Mouse (Mus musculus): ENCODE results near the gene Itgb3. TPM values are rescaled to one million over a fixed set of nuclear protein-coding genes. Genes with fewer than 3 reads are reported as not detected.

Gene Itgb3
- polyA plus RNA-seq, 1 experiment from 2014 or later: 3.7 TPM

DNA sequence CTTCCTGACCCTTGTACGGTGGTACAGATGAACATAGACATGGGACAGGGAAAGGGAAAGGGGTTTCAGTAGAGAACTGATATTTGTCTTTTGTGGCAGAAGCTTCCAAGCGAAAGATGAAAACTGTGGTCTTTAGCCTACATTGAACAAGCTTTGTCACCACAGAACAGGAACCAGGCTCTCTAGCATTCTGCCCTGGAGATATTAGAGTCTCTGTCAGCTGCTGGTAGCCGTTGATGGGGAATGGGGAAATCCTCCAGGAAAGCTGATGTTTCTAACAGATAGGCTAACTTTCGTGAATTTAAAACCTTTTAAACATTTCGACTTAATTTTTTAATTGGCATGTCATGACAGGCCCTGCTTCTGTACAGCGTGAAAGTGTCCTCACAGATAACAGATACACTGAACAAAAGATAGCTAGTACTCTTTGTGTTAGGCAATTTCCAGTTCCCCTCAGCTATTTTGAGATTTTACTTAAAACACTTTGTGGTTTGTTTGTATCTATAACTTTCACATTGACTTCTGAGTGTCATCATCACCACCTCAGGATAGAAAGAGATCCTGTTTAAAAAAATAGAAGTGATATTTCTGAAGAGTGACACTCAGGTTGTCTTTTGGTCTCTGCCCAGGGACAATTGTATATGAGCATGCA lies 1.4 kb downstream of the Itgb3 start:
- Histone ChIP-seq H3K36me3 (no peaks in the 10 kb centered on the region), H3K27me3 (peaks cover 26% of the 10 kb centered on the region), H3K4me1 (peaks cover 10% of the 10 kb centered on the region), H3K9ac (no peak overlapping the region), H3K9me3 (no peaks in the 10 kb centered on the region), H3K27ac (no peak overlapping the region), H3K4me2 (no peak overlapping the region), H3K4me3 (no peak overlapping the region)
- 62% methylated on average over 6 of the region's 6 CpGs for WGBS
- no peak for ATAC-seq (ENCODE audit: insufficient number of reproducible peaks, low FRiP score, low TSS enrichment, low read depth)

DNA sequence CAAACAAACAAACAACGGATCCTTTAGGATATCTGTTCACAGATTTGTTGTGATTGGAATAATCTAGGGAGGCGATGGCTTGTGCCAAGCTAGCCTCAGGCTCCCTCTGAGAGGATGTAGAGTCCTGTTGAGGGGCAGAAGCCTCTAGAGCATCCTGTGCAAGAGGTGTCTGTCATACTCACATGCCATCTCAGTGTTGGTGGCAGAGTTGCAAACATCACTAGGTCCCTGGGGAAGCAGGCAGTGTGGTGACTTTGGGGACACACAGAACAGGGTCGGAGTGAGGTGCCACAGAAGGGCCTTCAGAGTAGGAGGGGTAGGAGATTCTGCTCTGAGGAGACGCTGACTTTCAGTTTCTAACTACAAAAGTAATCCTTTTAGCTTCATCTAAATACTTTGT lies 1.9 kb downstream of the Itgb3 start:
- H3K9ac ChIP-seq: no peak overlapping the region
- H3K27ac ChIP-seq: no peak overlapping the region
- no peak overlapping the region for H3K4me2 ChIP-seq
- H3K4me1 ChIP-seq: peaks cover 10% of the 10 kb centered on the region
- H3K9me3 ChIP-seq: no peaks in the 10 kb centered on the region
- H3K4me3 ChIP-seq: no peak overlapping the region
- ATAC-seq (ENCODE audit: insufficient number of reproducible peaks, low FRiP score, low TSS enrichment, low read depth): no peak
- H3K27me3 ChIP-seq: peaks cover 26% of the 10 kb centered on the region
- H3K36me3 ChIP-seq: no peaks in the 10 kb centered on the region
- 68% methylated on average over 4 of the region's 4 CpGs for WGBS

DNA sequence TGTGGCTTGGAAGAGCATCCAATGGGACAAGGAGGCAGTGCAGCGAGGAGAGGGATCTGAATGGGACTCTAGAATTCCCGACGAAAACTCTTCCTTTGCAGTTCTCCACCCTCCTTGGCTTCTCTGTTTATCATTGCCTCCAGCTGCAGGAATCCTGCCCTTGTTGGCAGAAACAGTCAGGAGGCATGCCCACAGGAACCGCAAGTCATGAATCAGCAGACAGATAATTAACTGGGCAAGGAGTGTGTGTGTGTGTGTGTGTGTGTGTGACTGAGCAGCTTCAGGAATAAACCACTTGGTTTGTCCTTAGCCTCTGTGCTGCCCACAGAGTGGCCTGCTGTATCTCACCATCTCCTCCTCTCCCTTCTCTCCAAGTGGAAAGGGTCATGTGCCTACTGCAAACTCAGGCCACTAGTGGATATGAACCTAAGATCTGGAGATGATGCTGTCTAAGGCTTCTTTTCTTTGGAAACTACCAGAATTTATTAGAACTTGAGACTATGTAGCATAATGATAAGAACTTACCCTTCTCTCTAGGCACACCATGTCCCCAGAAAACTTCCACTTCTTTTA lies 3.9 kb downstream of the Itgb3 start:
- Histone ChIP-seq H3K9me3 (no peaks in the 10 kb centered on the region), H3K27ac (no peak overlapping the region), H3K36me3 (no peaks in the 10 kb centered on the region), H3K9ac (no peak overlapping the region), H3K4me3 (no peak overlapping the region), H3K4me1 (peaks cover 10% of the 10 kb centered on the region), H3K4me2 (no peak overlapping the region), H3K27me3 (peaks cover 26% of the 10 kb centered on the region)
- 37% methylated on average over 4 of the region's 4 CpGs for WGBS
- no peak for ATAC-seq (ENCODE audit: insufficient number of reproducible peaks, low FRiP score, low TSS enrichment, low read depth)

DNA sequence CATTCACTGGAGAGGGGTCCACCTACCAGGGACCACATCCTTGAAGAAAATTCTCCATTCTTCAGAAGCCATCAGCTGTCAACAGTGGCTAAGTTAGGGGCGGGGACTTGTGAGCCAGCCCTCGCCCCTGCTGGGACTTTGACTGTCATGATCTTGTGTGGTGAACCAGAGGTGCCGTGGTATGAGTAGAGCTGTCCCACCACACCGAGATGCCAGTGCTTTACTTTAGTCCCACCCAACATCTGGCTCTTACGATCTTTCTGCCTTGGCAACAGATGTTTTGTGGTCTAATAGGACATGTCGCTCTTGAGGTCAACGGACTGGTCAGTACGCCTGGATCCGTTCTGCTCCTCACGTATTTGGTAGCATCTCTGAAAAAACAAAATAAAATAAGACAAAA lies 5.8 kb downstream of the Itgb3 start:
- Histone ChIP-seq H3K9me3 (no peaks in the 10 kb centered on the region), H3K27ac (no peak overlapping the region), H3K4me3 (no peak overlapping the region), H3K4me2 (no peak overlapping the region), H3K9ac (no peak overlapping the region), H3K27me3 (peaks cover 17% of the 10 kb centered on the region), H3K36me3 (no peaks in the 10 kb centered on the region), H3K4me1 (peaks cover under 1% of the 10 kb centered on the region)
- ATAC-seq (ENCODE audit: insufficient number of reproducible peaks, low FRiP score, low TSS enrichment, low read depth): no peak
- WGBS: 69% methylated on average over 10 of the region's 10 CpGs

DNA sequence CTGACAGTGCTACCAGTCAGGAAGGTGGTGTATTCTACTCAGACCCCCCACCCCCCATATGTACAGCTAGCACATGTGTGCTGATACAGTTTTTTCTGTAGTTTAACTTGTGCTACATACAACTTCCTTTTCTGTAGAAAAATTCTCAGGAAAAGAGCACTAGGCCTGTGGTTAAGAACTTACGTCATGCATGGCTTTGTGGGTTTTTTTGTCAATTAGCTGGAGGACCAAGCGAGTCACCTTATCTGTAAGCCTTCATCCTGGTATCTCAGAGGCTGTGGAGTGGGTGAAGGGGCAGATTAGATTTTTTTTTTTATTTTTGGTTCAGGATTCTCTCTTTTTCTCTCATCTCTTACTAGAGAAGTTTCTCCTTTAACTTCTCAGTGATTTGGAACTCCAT lies 6.3 kb downstream of the Itgb3 start:
- WGBS: 89% methylated on average over 2 of the region's 2 CpGs
- Histone ChIP-seq H3K4me2 (no peak overlapping the region), H3K9ac (no peak overlapping the region), H3K4me1 (no peaks in the 10 kb centered on the region), H3K27ac (no peak overlapping the region), H3K4me3 (no peak overlapping the region), H3K27me3 (peaks cover 12% of the 10 kb centered on the region), H3K9me3 (no peaks in the 10 kb centered on the region), H3K36me3 (no peaks in the 10 kb centered on the region)
- no peak for ATAC-seq (ENCODE audit: insufficient number of reproducible peaks, low FRiP score, low TSS enrichment, low read depth)

DNA sequence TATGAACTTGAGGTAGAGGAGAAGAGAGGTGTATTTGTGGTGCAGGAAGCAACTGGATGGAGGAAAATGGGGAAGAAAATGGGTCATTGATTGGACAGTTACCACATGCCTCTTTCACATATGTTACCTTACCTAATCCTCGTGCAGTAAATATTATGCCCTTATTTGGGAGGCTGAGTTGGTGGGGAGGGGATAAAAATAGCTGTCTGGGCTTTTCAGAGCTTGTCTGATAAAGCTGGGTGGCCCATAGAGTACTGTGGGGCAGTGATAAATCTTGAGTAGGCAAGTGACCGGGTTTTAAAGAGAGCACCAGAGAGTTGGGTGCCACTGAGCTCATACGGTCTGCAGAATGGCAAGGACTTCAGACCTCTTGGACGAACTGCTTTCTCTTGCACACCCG lies 8.4 kb downstream of the Itgb3 start:
- Histone ChIP-seq H3K9me3 (no peaks in the 10 kb centered on the region), H3K9ac (no peak overlapping the region), H3K36me3 (no peaks in the 10 kb centered on the region), H3K27ac (no peak overlapping the region), H3K4me1 (0 out of 2 replicates have a peak, but pooled peaks cover 5% of the 10 kb centered on the region), H3K4me3 (no peak overlapping the region), H3K4me2 (no peak overlapping the region), H3K27me3 (no peaks in the 10 kb centered on the region)
- 47% methylated on average over 5 of the region's 5 CpGs for WGBS
- ATAC-seq (ENCODE audit: insufficient number of reproducible peaks, low FRiP score, low TSS enrichment, low read depth): no peak

DNA sequence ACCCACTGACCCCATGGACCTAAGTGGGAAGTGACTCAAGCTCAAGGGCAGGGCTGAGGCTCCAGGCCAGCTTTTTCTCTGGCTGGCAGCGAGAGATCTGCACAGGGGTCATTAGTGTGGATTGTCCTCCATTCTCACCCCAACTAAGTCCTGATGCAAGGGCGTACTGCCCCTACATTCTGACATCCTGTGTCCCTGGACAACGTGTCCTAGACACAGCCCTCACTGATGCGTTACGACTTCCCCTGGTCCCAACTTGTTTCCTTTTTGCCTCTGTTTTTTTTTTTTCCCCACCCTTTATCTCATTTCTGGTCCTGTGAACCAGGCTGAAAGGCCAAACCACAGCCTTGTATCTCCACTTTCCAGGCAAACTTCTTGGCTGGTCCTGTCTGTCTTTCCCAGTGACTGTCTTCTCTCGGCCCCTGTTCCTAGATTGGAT lies 10.9 kb downstream of the Itgb3 start:
- Histone ChIP-seq H3K27ac (no peak overlapping the region), H3K36me3 (no peaks in the 10 kb centered on the region), H3K9me3 (no peaks in the 10 kb centered on the region), H3K27me3 (no peaks in the 10 kb centered on the region), H3K4me3 (no peak overlapping the region), H3K4me2 (no peak overlapping the region), H3K4me1 (0 out of 2 replicates have a peak, but pooled peaks cover 5% of the 10 kb centered on the region), H3K9ac (no peak overlapping the region)
- ATAC-seq (ENCODE audit: insufficient number of reproducible peaks, low FRiP score, low TSS enrichment, low read depth): no peak
- WGBS: 74% methylated on average over 6 of the region's 6 CpGs

DNA sequence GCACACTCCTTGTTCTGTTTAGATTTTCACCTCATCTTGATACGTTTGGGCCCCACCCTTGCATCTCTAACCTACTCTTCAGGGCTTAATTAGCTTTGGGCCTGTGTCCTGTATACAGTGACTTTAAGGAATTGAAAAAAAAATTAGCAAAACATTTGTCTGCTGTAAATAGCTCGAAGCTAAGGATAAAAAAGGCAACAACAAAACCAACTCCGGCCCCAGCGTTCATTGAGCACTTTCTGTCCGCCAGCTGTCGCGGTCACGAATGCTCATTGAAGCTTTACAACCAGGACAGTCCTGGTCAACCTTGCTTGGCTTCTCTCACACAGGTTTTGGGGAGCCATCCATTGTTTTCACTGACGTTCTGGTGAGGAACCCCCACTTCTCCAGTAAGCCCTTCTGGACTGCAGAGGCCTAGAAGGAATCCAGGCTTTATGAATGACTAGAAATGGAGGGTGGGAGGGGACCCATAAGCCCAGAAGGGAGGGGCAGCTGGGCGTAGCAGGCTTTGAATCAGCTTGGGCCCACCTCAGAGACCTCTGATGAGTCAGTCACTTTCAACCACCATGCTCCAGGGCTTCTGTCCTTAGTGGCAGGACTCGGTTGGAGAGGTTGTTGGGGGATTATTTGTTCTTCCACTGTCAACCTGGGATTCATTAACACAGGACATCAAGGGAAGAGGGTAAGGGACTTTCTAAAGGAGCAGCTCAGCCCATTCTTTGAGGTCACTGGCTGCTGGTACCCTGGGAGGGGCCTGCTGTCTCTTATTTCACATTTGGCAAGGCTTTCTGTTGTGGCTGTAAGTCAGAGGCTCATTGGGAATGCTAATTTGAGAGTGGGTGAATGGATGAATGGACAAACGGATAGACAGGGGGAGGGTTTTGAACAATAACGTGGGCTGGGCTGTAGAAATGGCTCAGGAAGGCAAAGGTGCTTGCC lies 11.6 kb downstream of the Itgb3 start:
- Histone ChIP-seq H3K9ac (no peak overlapping the region), H3K4me2 (no peak overlapping the region), H3K27ac (no peak overlapping the region), H3K36me3 (no peaks in the 10 kb centered on the region), H3K4me3 (no peak overlapping the region), H3K9me3 (no peaks in the 10 kb centered on the region), H3K4me1 (0 out of 2 replicates have a peak, but pooled peaks cover 5% of the 10 kb centered on the region), H3K27me3 (no peaks in the 10 kb centered on the region)
- 68% methylated on average over 13 of the region's 13 CpGs for WGBS
- ATAC-seq (ENCODE audit: insufficient number of reproducible peaks, low FRiP score, low TSS enrichment, low read depth): no peak

DNA sequence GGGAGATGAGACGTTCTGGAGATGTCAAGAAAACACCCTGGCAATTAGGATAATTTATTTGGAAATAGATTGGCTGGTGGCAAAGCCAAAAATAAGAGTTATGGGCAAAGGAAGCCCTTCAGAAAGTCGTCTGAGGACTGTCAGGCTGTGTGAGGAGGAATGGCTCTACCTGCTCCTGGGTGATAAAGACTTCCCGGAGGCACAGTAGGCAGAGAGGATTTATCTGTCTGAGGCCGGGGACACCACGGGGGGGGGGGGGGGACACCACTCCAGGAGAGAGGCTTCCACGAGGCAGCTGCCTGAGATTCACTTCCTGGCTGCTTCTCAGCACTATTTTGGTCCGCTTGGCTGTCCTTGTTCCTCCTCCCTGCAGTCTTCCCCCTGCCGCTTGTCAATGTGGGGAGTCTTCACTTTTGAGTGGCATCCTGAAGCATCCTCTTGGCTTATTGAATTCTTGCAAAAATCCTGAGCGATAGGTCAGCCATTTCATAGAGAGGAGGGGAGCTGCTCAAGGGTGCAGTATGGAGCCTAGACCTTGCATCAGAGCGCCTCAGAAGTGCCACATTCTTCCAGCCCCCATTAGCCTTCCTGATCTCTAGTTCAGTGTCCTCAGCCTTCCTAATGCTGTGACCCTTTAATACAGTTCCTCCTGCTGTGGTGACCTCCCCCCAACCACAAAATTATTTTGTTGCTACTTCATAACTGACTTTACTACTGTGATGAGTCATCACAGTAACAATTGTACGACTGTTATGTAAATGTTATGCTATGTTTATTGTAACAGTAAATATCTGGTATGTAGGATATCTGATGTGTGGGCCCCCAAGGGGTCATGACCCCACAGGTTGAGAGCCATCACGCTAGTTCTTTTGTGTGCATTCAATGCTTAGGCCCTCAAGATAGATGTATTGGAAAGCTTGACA lies 14.5 kb downstream of the Itgb3 start:
- no peak overlapping the region for H3K4me2 ChIP-seq
- H3K36me3 ChIP-seq: no peaks in the 10 kb centered on the region
- H3K4me3 ChIP-seq: no peak overlapping the region
- H3K4me1 ChIP-seq: peaks cover 23% of the 10 kb centered on the region
- 42% methylated on average over 12 of the region's 12 CpGs for WGBS
- no peak for ATAC-seq (ENCODE audit: insufficient number of reproducible peaks, low FRiP score, low TSS enrichment, low read depth)
- no peak overlapping the region for H3K9ac ChIP-seq
- H3K27ac ChIP-seq: no peak overlapping the region
- no peaks in the 10 kb centered on the region for H3K27me3 ChIP-seq
- H3K9me3 ChIP-seq: no peaks in the 10 kb centered on the region

DNA sequence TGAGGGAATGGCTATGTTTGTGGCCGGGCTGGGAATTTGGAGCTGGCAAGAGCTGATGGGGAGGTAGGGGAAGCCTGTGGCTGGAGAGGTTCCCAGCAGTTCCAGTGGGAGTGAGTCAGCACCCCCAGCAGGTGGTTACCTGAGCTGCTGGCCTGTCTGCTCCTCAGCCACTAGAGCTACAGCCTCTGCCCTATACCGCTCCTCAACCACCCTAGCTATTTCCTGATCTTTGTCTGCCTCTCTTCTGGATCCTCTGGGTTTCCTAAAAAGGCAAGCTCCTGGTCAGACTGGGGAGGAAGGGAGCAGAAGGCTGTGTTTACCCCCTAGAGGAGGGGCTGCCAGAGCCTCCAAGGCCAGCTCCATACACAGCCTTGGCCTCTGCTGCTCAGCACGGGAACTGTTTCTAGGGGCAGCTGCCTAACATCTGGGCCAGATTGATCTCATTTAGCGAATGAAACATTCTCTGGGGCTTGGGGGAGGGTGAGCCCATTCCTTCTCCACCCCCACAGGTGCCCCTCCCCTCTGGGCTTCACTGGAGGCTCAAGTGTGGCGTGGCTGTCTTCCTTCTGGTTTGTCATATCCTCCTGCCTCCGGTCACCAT lies 17.1 kb downstream of the Itgb3 start:
- peak; percentile 56; the same call in 1 of the 2 replicates for ATAC-seq (ENCODE audit: insufficient number of reproducible peaks, low FRiP score, low TSS enrichment, low read depth)
- Histone ChIP-seq H3K4me2 (peak overlapping the region; percentile 20; the same call in 1 of the 2 replicates), H3K27ac (peak overlapping the region; percentile 71), H3K9ac (no peak overlapping the region), H3K4me1 (peaks cover 23% of the 10 kb centered on the region), H3K9me3 (no peaks in the 10 kb centered on the region), H3K4me3 (no peak overlapping the region), H3K36me3 (no peaks in the 10 kb centered on the region), H3K27me3 (no peaks in the 10 kb centered on the region)
- 22% methylated on average over 6 of the region's 6 CpGs for WGBS
